Mouse (Mus musculus) fat pad, adult 2 months (tissue): ENCODE measurements around the gene Rgs12.

ENCODE experiments used
- DNase-seq: peaks from one replicate; pipeline ENCODE4 v3.0.0-alpha.2; 2011; ENCODE audit warnings: low read depth, low spot score; ENCODE audit errors: extremely low read depth

The Rgs12 gene

GRCm38 (mm10) chr5:34931091-34931490, 18.2 kb upstream of the Rgs12 start:
- no peak for DNase-seq

- no peak for DNase-seq
These were observed 17.5 kb upstream of the Rgs12 start for GRCm38 (mm10) chr5:34931516-34932457.

GRCm38 (mm10) chr5:34932458-34932806, 16.8 kb upstream of the Rgs12 start:
- DNase-seq, result no peak

- no peak for DNase-seq
These were observed 15.8 kb upstream of the Rgs12 start for GRCm38 (mm10) chr5:34933461-34933860.

GRCm38 (mm10) chr5:34941710-34942470, 7.4 kb upstream of the Rgs12 start:
- no peak for DNase-seq

- no peak for DNase-seq
These were observed 5.8 kb upstream of the Rgs12 start for GRCm38 (mm10) chr5:34943428-34943827.

- DNase-seq, result no peak
These were observed 545 bp downstream of the Rgs12 start for GRCm38 (mm10) chr5:34949769-34950211.

- DNase-seq, result no peak
These were observed 1.4 kb downstream of the Rgs12 start for GRCm38 (mm10) chr5:34950486-34951160.

- no peak for DNase-seq
These were observed 2.1 kb downstream of the Rgs12 start for GRCm38 (mm10) chr5:34951161-34951834.

- no peak for DNase-seq
These were observed 5.3 kb downstream of the Rgs12 start for GRCm38 (mm10) chr5:34954508-34954907.

- DNase-seq, result no peak
These were observed 6.4 kb downstream of the Rgs12 start for GRCm38 (mm10) chr5:34955630-34956029.

GRCm38 (mm10) chr5:34956151-34956550, 6.9 kb downstream of the Rgs12 start:
- no peak for DNase-seq

GRCm38 (mm10) chr5:34957015-34957414, 7.8 kb downstream of the Rgs12 start:
- no peak for DNase-seq

- no peak for DNase-seq
These were observed 10.8 kb downstream of the Rgs12 start for GRCm38 (mm10) chr5:34960021-34960420.

GRCm38 (mm10) chr5:34965531-34965930, 16.3 kb downstream of the Rgs12 start:
- DNase-seq, result no peak

- no peak for DNase-seq
These were observed 19.1 kb downstream of the Rgs12 start for GRCm38 (mm10) chr5:34968386-34968785.

- no peak for DNase-seq
These were observed 23.2 kb downstream of the Rgs12 start for GRCm38 (mm10) chr5:34972471-34972870.

GRCm38 (mm10) chr5:34973560-34974317, 24.5 kb downstream of the Rgs12 start:
- DNase-seq, result no peak

- DNase-seq, result no peak
These were observed 25.7 kb downstream of the Rgs12 start for GRCm38 (mm10) chr5:34974773-34975443.
